Mouse (Mus musculus) A20 (cell line): Measurements from ENCODE around the gene Chd5.

Source experiments
- DNase-seq: peaks from one replicate; pipeline ENCODE4 v3.0.0-alpha.2; 2011; ENCODE audit warnings: low read depth, low spot score

Chd5 gene

GRCm38 (mm10) chr4:152353886-152354637 is 15.6 kb downstream of the Chd5 start:
- DNase-seq, result no peak

DNA sequence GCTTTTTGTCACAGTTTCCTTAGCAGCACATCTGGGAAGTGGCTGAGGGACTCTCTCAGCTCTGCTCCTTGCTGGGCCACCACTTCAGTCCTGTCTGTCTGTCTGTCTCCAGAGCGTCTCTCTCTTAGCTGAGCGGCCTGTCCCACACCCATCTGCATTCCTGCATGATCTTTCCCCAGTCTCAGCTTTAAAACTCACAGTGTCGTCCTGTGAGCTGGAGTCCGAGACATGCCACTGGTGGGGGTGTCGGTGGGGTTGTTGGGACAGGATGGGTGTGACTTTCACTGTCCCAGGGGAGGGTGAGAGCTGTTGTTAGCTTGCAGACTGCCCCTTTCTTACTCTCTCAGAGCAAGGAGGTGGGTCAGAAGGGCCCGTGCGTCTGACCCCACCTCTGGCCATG is 17.2 kb downstream of the Chd5 start:
- DNase-seq, result no peak

GRCm38 (mm10) chr4:152359700-152360099 is 21.2 kb downstream of the Chd5 start:
- no peak for DNase-seq

DNA sequence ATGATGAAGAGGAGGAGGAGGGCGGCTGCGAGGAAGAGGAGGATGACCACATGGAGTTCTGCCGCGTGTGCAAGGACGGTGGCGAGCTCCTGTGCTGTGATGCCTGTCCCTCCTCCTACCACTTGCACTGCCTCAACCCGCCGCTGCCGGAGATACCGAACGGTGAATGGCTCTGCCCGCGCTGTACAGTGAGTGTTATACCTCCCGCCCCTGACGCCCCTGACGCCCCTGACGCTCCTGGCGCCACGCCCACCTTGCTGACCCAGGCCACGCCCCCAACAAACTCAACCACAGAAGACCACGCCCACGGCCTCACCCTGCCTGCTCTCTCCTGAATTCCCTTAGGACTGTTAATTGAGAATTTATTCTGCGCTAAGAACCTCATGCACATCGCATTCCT is 22.4 kb downstream of the Chd5 start:
- DNase-seq, result no peak

DNA sequence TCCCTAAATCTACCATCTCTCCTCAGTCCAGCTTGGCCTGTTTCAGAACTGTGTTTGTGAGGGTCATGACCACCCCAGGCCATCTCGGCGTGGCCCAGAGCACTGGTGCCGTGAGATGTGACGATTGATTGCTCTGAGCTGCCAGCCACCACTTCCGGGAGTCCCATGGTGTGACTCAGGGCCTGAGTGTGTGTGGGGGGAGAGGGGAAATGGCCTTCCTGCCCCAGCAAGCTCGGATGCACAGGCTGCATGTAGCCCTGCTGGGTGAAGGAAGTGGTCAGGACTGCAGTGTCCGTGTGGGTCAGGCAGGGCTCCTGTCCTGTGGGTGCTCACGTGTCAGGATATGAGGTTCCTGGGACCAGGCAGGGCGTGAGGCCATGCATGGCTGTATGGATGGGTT is 23.7 kb downstream of the Chd5 start:
- DNase-seq, result no peak

DNA sequence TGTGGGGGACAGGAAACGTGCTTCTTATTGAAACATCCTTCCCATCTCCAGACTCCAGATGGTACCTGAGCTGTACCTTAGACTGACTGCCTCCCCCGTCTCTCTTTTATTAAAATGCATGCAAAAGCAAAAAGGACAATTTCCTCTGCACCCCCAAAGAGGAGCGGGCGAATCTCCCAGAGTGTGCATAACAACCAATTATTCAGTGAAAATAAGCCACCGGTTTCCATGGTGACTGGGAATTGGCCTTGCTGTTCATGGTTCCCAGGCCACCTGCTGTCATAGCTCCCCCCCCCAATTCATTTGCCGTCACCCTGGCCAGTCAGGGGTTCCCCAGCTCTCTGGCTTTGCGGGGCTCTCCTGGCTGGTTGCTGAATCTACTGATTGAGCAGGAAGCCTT is 26.8 kb downstream of the Chd5 start:
- no peak for DNase-seq

GRCm38 (mm10) chr4:152382528-152383252 is 44.2 kb downstream of the Chd5 start:
- DNase-seq, result no peak

DNA sequence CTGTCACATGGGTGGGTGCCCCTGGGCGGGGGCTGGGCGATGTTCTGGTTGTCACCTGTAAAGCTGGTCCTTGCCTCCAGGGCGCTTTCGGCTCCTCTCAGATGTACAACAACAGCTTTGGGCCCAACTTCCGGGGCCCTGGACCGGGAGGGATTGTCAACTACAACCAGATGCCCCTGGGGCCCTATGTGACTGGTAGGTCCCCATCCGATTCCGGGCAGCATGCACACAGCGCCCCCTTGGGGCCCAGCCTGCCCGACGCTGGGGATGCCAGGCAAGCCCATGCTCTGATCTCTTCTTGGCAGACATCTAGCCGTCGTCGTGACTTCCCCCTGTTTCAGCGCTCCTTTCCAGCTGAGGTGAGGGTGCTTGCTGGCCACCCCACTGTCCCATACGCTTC is 47.2 kb downstream of the Chd5 start:
- no peak for DNase-seq

DNA sequence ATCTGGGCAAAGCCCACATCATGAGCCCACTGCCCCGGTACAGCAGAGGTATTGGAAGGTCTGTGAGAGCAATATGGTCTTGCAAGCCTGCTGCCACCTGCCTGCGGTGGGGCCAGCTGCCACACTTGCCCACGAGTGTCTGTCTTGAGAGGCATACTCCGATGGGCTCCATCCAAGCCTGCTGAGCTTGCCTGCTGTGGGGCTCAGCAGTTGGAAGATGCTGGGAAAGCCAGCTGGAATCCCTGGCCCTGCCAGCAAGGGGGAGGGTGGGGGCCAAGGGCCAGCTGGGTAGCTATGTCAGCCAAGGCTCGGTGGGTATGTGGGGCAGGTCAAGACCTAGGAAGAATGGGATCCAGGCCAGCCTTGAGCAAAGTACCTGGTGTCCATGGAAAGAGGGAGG is 53.7 kb downstream of the Chd5 start:
- DNase-seq, result no peak

- DNase-seq, result no peak
These were observed 54.2 kb downstream of the Chd5 start for GRCm38 (mm10) chr4:152392627-152393026.

DNA sequence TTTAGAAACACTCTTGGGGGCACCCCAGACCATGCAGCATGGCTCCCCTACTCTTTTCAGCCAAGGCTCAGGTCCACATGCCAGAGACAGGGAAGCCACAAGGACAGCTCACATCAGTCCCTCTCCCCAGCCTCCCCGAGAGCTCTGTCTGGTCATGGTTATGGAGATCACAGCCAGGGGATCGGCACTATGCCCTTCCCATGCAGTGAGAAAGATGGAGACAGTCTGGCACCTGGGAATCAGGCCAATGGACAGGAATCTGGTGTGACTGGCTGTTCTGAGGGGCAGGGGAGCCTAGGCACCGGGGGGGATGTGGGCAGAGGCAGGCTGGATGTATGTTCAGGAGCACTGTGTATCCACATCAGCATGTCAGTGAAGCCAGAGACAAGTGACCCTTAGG is 60.5 kb downstream of the Chd5 start:
- DNase-seq, result no peak

DNA sequence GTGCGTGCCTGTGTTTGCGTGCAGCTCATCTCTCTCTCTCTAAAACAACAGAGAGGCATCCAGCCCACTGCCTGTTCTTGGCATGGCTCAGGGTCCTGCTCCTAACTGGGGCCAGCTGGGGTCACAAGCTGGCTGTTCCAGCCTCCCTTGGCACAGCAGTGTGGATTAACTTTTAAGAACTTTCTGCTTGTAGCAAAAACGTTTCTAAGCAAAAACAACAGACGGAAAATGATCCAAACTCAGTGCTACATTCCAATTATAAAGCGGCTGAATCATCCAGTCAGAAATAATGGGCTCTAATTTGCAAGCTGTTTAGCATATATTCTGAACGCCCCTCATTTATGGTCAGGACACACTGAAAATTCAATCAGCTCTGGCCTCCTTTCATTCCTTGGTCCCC is 66.7 kb downstream of the Chd5 start:
- no peak for DNase-seq

DNA sequence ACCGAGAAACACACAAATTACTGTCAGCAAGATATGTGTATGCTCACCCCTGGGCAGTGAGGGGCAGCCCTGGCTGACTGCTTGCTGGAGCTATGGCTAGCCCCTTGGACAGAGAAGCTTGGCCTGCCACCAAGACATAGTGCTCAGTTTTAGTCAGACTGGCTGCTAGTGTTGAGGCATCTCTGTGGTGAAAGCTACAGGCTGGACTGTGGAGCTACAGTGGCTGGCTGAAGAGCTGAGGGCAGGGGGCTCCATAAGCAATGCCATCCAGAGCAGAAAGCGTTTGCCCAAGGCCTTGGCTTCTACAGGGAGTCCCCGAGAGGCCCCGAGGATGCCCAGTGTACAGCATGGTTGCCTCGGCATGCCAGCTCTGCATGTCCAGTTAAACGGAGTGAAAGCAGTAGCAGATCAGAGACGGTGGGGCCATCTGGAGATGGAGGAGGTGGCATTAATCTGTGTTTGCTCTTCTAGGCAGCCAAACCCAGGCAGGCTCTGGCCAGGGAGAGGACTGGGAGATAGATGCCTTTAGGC is 67.3 kb downstream of the Chd5 start:
- DNase-seq, result no peak

DNA sequence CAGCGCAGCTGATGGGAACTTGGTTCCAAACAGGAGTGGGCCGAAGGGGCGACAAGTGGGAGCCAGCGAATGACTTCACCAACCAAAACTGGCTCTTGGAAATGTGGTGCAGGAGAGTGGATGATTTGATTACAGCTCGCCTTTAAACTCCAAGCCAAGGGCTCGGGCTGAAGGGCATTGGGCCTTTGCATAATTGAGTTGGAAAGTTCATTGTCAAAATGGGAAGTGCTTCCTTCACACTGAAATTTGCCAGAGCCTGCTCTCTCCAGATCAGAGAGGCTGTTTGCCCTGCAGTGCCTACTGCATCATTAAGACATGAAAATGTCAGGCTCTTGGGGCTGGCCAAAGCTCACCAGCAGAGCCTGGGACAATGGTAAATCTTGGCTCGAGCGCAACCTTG is 68.1 kb downstream of the Chd5 start:
- no peak for DNase-seq

GRCm38 (mm10) chr4:152410961-152411360 is 72.5 kb downstream of the Chd5 start:
- DNase-seq, result no peak

DNA sequence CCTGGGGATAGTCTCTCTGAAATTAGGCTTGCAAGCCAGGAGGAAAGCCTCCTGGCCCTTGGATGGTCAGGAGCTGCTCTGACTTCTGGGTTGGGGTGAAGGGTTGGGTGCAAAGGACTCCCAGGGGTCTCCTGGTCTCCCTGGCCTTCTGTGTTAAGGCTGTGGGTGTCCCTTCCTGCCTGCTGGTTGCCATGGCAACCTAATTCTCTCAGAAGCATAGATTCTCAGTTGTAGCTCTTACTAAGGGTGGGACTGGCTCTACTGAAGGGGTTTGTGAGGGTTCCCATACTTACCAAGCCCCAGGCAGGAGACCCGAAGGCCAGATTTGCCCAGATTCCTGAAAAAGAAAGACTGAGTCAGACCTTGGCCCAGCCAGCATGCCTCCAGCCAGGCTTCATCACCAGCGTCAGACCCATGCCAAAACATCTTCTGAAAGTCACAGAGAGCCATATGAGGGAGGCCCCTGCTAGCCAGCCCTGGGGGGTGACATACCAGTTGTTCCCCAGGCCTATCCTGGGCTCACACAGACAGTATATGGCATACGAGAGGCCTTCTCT is 74.2 kb downstream of the Chd5 start:
- no peak for DNase-seq

- DNase-seq, result no peak
These were observed 80.0 kb downstream of the Chd5 start for GRCm38 (mm10) chr4:152418229-152419060.

DNA sequence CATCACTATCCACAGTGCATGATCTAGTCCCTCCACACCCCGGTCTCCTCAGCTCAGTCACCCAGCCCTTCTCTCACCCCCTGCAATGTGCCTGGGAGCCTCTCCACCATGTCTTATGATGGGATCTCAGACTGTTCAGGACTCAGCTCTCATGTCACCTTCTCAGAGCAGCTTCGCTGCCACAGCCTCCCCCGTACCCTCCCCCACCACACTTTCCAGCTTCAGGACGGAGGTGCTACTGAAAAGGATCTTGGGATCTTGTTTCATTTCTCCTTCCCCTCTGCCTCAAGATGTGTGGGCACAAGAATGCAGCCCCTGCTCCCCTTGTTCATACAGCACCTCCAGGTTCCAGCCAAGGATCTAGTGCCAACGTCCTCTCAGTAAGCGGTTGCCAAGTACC is 85.1 kb downstream of the Chd5 start:
- no peak for DNase-seq

- no peak for DNase-seq
These were observed 85.9 kb downstream of the Chd5 start for GRCm38 (mm10) chr4:152424341-152424740.

DNA sequence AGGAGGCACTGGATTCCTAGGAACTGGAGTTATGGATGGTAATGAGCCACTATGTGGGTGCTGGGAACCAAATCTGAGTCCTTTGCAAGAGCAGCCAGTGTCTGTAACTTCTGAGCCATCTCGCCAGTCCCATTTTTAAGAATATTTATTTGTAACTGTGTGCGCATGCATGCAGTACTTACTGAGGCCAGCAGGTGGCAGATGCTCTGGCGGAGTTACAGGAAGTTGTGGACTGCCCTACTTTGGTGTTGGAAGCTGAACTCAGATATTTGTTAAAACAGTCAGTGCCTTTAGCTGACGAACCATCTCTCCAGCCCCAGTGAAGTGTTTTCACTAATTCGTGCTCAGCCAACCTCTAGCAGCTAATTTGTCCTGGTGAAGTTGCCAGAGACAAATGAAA is 86.5 kb downstream of the Chd5 start:
- DNase-seq, result no peak

DNA sequence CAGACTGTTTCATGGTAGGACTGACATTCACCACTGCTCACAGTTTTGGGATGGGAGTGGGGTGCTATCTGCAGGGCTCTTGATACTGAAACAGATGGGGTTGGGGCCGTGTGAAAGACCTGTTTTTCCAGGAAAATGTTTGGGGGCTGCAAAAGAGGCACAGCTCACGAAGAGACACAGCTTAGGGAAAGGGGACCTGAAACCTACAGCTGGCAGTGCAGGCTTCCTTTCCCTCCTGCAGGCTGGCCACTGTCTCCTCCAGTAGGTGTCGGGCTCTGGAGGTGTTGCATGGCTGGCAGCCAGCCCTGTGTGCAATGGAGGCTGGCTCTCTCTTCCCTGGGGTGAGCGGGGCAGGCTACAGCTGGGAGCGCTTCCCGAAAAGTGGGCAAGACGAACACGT is 89.8 kb downstream of the Chd5 start:
- DNase-seq, result no peak

DNA sequence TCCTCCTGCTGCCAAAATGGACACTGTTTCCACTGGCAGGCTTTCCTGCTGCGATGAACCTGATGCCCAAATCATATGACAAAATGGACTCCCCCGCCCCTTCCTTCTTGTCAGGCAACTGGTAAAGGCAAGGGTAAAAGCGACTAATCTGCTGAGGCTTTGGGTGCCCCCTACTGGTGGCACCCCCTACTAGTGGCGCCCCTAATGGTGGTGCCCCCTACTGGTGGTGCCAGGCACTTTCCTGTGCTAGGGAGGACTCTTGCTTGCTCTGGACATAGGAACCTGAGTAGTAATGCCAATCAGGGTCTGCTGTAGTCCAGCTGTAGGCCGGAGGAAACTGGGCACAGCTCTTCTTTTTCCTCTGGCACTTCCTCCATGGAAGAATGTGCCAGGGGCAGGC is 93.9 kb downstream of the Chd5 start:
- DNase-seq, result no peak
